Mouse (Mus musculus) 416B (cell line): ENCODE measurements at regions not wholly inside any gene's neighbourhood (a gene's known extent, or its start where the extent isn't known, plus 50 kb on each side); places are given as distances from the start of the nearest gene placed in this dataset.
"Not testable (repeated sequence)": the region's sequence is repeated elsewhere in the genome, so short reads cannot be mapped to it uniquely, and the experiment has no call there.

Experiments used
- DNase-seq: peaks from one replicate; pipeline ENCODE4 v3.0.0; 2011; ENCODE audit warnings: low read depth

- no peak for DNase-seq
Measured at GRCm38 (mm10) chr15:91916946-91917345, 78.9 kb downstream of the Smgc start.

GRCm38 (mm10) chr15:91917877-91918276 is 79.8 kb downstream of the Smgc start:
- no peak for DNase-seq

GRCm38 (mm10) chr15:91924542-91924941 is 86.5 kb downstream of the Smgc start:
- DNase-seq, result no peak

GRCm38 (mm10) chr15:91927492-91927891 is 89.4 kb downstream of the Smgc start:
- peak; percentile 15 for DNase-seq

- DNase-seq, result no peak
Measured at GRCm38 (mm10) chr15:91928511-91928910, 90.4 kb downstream of the Smgc start.

- DNase-seq, result no peak
Measured at GRCm38 (mm10) chr15:91957273-91957672, 93.7 kb upstream of the Cntn1 start.

- DNase-seq, result no peak
Measured at GRCm38 (mm10) chr15:91965172-91965571, 85.8 kb upstream of the Cntn1 start.

GRCm38 (mm10) chr15:91969378-91969777 is 81.6 kb upstream of the Cntn1 start:
- DNase-seq, result peak; percentile 48

- DNase-seq, result no peak
Measured at GRCm38 (mm10) chr15:91971411-91971810, 79.6 kb upstream of the Cntn1 start.

- DNase-seq, result no peak
Measured at GRCm38 (mm10) chr15:91971846-91972245, 79.1 kb upstream of the Cntn1 start.

- no peak for DNase-seq
Measured at GRCm38 (mm10) chr15:91975606-91976005, 75.4 kb upstream of the Cntn1 start.

GRCm38 (mm10) chr15:91983186-91983585 is 67.8 kb upstream of the Cntn1 start:
- DNase-seq, result not testable (repeated sequence)

- no peak for DNase-seq
Measured at GRCm38 (mm10) chr15:92000086-92000485, 50.9 kb upstream of the Cntn1 start.
